Mouse (Mus musculus): ENCODE measurements around the gene St6galnac3.
A peak's percentile ranks its signal among the peaks of the same experiment; 100 is the strongest.
"Not testable (repeated sequence)": the region's sequence is repeated elsewhere in the genome, so short reads cannot be mapped to it uniquely, and the experiment has no call there.

Gene St6galnac3

GRCm38 (mm10) chr3:153406858-153407257 lies 318.1 kb downstream of the St6galnac3 start:
- DNase-seq (ENCODE audit: low spot score) = no peak

GRCm38 (mm10) chr3:153406220-153406619 lies 318.8 kb downstream of the St6galnac3 start:
- DNase-seq (ENCODE audit: low spot score) = no peak

GRCm38 (mm10) chr3:153405643-153406042 lies 319.3 kb downstream of the St6galnac3 start:
- no peak for DNase-seq (ENCODE audit: low spot score)

GRCm38 (mm10) chr3:153400259-153400658 lies 324.7 kb downstream of the St6galnac3 start:
- DNase-seq (ENCODE audit: low spot score) = no peak

GRCm38 (mm10) chr3:153399574-153399973 lies 325.4 kb downstream of the St6galnac3 start:
- no peak for DNase-seq (ENCODE audit: low spot score)

GRCm38 (mm10) chr3:153397726-153398125 lies 327.2 kb downstream of the St6galnac3 start:
- DNase-seq (ENCODE audit: low spot score) = no peak

- DNase-seq (ENCODE audit: low spot score) = no peak
Observed at GRCm38 (mm10) chr3:153396375-153397068, 328.5 kb downstream of the St6galnac3 start.

- no peak for DNase-seq (ENCODE audit: low spot score)
Observed at GRCm38 (mm10) chr3:153395351-153395750, 329.6 kb downstream of the St6galnac3 start.

- no peak for DNase-seq (ENCODE audit: low spot score)
Observed at GRCm38 (mm10) chr3:153394751-153395150, 330.2 kb downstream of the St6galnac3 start.

GRCm38 (mm10) chr3:153394224-153394623 lies 330.8 kb downstream of the St6galnac3 start:
- no peak for DNase-seq (ENCODE audit: low spot score)

- DNase-seq (ENCODE audit: low spot score) = peak; percentile 24
Observed at GRCm38 (mm10) chr3:153391451-153391850, 333.5 kb downstream of the St6galnac3 start.

- DNase-seq (ENCODE audit: low spot score) = not testable (repeated sequence)
Observed at GRCm38 (mm10) chr3:153384651-153385050, 340.3 kb downstream of the St6galnac3 start.

- DNase-seq (ENCODE audit: low spot score) = no peak
Observed at GRCm38 (mm10) chr3:153383656-153384055, 341.3 kb downstream of the St6galnac3 start.

- no peak for DNase-seq (ENCODE audit: low spot score)
Observed at GRCm38 (mm10) chr3:153365057-153365755, 359.8 kb downstream of the St6galnac3 start.

GRCm38 (mm10) chr3:153364366-153364765 lies 360.6 kb downstream of the St6galnac3 start:
- no peak for DNase-seq (ENCODE audit: low spot score)

GRCm38 (mm10) chr3:153359966-153360365 lies 365.0 kb downstream of the St6galnac3 start:
- DNase-seq (ENCODE audit: low spot score) = no peak

- no peak for DNase-seq (ENCODE audit: low spot score)
Observed at GRCm38 (mm10) chr3:153356071-153356470, 368.9 kb downstream of the St6galnac3 start.

GRCm38 (mm10) chr3:153354988-153355297 lies 370.0 kb downstream of the St6galnac3 start:
- DNase-seq (ENCODE audit: low spot score) = no peak

- DNase-seq (ENCODE audit: low spot score) = no peak
Observed at GRCm38 (mm10) chr3:153354186-153354987, 370.6 kb downstream of the St6galnac3 start.

GRCm38 (mm10) chr3:153353313-153354103 lies 371.5 kb downstream of the St6galnac3 start:
- no peak for DNase-seq (ENCODE audit: low spot score)

GRCm38 (mm10) chr3:153349981-153350380 lies 375.0 kb downstream of the St6galnac3 start:
- peak; percentile 31 for DNase-seq (ENCODE audit: low spot score)
